8 mouse cellular contexts compared by ENCODE assay signal in the genomic region with DNA sequence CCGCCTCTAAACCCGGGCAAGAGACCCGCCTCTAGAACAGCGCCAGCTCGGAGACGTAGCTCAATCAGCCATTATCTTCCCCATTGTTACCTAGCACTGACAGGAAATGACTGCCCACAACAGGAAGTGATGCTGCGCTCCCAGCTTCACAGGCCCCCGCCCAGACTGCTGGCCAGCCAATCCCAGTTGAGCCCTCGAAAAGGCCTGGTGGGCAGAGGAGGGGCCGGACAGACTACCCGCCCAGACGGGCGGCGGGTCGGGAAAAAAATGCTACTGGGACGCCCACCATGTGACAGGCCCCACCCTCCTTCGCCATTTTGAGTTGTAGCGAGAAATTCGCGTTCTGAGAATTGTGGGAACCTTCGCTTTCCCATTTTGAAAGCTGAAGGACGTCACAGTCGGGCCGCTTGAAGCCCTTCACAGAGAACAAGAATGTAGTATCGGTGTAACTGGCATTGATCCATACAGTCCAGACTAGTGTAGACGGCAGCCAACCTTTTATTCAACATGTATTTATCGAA. TPM values are rescaled to one million over a fixed set of nuclear protein-coding genes. Genes with fewer than 3 reads are reported as not detected.
DNase-seq lines count a peak whose midpoint lies in the region; ATAC-seq and TF ChIP-seq lines count a peak whose summit lies in the region.

A gene (minus strand): TSS at position 116 of the 521 bp plus-strand sequence.

- H3K9ac ChIP-seq in kidney, embryonic 14.5 days (ENCODE audit: low read depth, low read length): peak within 1 kb of the TSS; percentile 86
- H3K9ac ChIP-seq in limb, embryonic 15.5 days: peak within 1 kb of the TSS; percentile 67

- no peak for TF ChIP-seq CTCF in bone marrow macrophage, adult 2 months (IDR thresholded peaks at IDR 0.05; ENCODE audit: low read depth, low read length)
- no peak for TF ChIP-seq CTCF in embryonic fibroblast, embryonic 13.5 days (IDR thresholded peaks at IDR 0.05; ENCODE audit: borderline replicate concordance, insufficient read depth, low read length)

- H3K4me3 ChIP-seq in bone marrow macrophage, adult 2 months (ENCODE audit: insufficient read depth, low read length): peak within 1 kb of the TSS; percentile 86
- peak within 1 kb of the TSS; percentile 75 for H3K4me3 ChIP-seq in embryonic fibroblast, embryonic 13.5 days (ENCODE audit: insufficient read depth, low read length)
- peak within 1 kb of the TSS; percentile 72 for H3K4me3 ChIP-seq in kidney, embryonic 14.5 days (ENCODE audit: low read length)
- peak within 1 kb of the TSS; percentile 67 for H3K4me3 ChIP-seq in limb, embryonic 15.5 days

- no peaks in the 10 kb centered on the region for H3K27me3 ChIP-seq in kidney, embryonic 14.5 days (ENCODE audit: control insufficient read depth, insufficient read depth, low read length)
- H3K27me3 ChIP-seq in limb, embryonic 15.5 days: 0 out of 2 replicates have a peak, but pooled peaks cover 8% of the 10 kb centered on the region

- H3K27ac ChIP-seq in bone marrow macrophage, adult 2 months (ENCODE audit: insufficient read depth, low read depth, low read length): peak within 1 kb of the TSS; percentile 91
- H3K27ac ChIP-seq in embryonic fibroblast, embryonic 13.5 days (ENCODE audit: insufficient read depth, low read length): peak within 1 kb of the TSS; percentile 84
- H3K27ac ChIP-seq in kidney, embryonic 14.5 days (ENCODE audit: low read depth, low read length): peak within 1 kb of the TSS; percentile 86
- peak within 1 kb of the TSS; percentile 95 for H3K27ac ChIP-seq in limb, embryonic 15.5 days

- DNase-seq in A20 (ENCODE audit: low read depth, low spot score): peak; percentile 92
- peak; percentile 92 to 95 for DNase-seq in heart, adult 9 months (ENCODE audit: low spot score in 2 of 2)
- peak; percentile 87 to 88 for DNase-seq in monocyte, adult 2 months (ENCODE audit: low read depth in 1 of 2, low spot score in 2 of 2)
- DNase-seq in spleen, postnatal 36 days (ENCODE audit: low spot score in 2 of 2): peak; percentile 93

- peaks cover 3% of the 10 kb centered on the region; the same call in 1 of the 2 replicates for H3K36me3 ChIP-seq in kidney, embryonic 14.5 days (ENCODE audit: control insufficient read depth, insufficient read depth, low read length)
- 0 out of 2 replicates have a peak, but pooled peaks cover 2% of the 10 kb centered on the region for H3K36me3 ChIP-seq in limb, embryonic 15.5 days

- H3K4me1 ChIP-seq in bone marrow macrophage, adult 2 months (ENCODE audit: control insufficient read depth, insufficient read depth, low read length): no peaks in the 10 kb centered on the region
- no peaks in the 10 kb centered on the region for H3K4me1 ChIP-seq in embryonic fibroblast, embryonic 13.5 days (ENCODE audit: control insufficient read depth, insufficient read depth, low read length)
- H3K4me1 ChIP-seq in kidney, embryonic 14.5 days (ENCODE audit: control insufficient read depth, insufficient read depth, low read length): no peaks in the 10 kb centered on the region
- H3K4me1 ChIP-seq in limb, embryonic 15.5 days: no peaks in the 10 kb centered on the region

- peak within 1 kb of the TSS; percentile 43 for H3K4me2 ChIP-seq in kidney, embryonic 14.5 days (replicated peaks; ENCODE audit: low read depth, low read length)
- H3K4me2 ChIP-seq in limb, embryonic 15.5 days: peak within 1 kb of the TSS; percentile 39

- ATAC-seq in kidney, embryonic 14.5 days (ENCODE audit: low FRiP score, low TSS enrichment): peak; percentile 100
- peak; percentile 97 for ATAC-seq in limb, embryonic 15.5 days (ENCODE audit: insufficient number of reproducible peaks, low FRiP score, low TSS enrichment, low read depth)

- no peaks in the 10 kb centered on the region for H3K9me3 ChIP-seq in kidney, embryonic 14.5 days (ENCODE audit: control insufficient read depth, low read length)
- no peaks in the 10 kb centered on the region for H3K9me3 ChIP-seq in limb, embryonic 15.5 days

- WGBS in kidney, embryonic 14.5 days: 27% methylated on average over 27 of the region's 27 CpGs
- WGBS in limb, embryonic 15.5 days: 24% methylated on average over 27 of the region's 27 CpGs

- no peak for TF ChIP-seq POLR2A in bone marrow macrophage, adult 2 months (IDR thresholded peaks at IDR 0.05; ENCODE audit: borderline replicate concordance, low read depth, low read length)
- peak; percentile 69; the same call in 1 of the 2 replicates for TF ChIP-seq POLR2A in embryonic fibroblast, embryonic 13.5 days (IDR thresholded peaks at IDR 0.05; ENCODE audit: low read depth, low read length)

RNA-seq across cellular contexts. Expression of the gene that starts here (rescaled TPM):
- polyA plus RNA-seq in bone marrow macrophage, adult 2 months (2012; ENCODE audit: insufficient read depth, insufficient read length, missing spikeins): 39.5 and 40.1 TPM in 2 replicates
- 87.8 and 90.1 TPM in 2 replicates for polyA plus RNA-seq in embryonic fibroblast, embryonic 13.5 days (2011; ENCODE audit: insufficient read length, low read depth, missing spikeins)
- polyA plus RNA-seq in kidney, embryonic 14.5 days (2014; fragmentation: Nextera tagmentation; extraction: Ambion mirVana): 21.5 and 44.6 TPM in 2 replicates
- polyA plus RNA-seq in limb, embryonic 15.5 days (2015; fragmentation: Nextera tagmentation; extraction: Ambion mirVana): 31.5 and 34.8 TPM in 2 replicates

Comparison
In these comparisons a context has a peak if more than half of its experiments do, and no peak if none do; other contexts are left out.
1. Peak in every context shown above with its lines: DNase-seq, ATAC-seq, H3K4me3 ChIP-seq and H3K27ac ChIP-seq.